In the genomic region with DNA sequence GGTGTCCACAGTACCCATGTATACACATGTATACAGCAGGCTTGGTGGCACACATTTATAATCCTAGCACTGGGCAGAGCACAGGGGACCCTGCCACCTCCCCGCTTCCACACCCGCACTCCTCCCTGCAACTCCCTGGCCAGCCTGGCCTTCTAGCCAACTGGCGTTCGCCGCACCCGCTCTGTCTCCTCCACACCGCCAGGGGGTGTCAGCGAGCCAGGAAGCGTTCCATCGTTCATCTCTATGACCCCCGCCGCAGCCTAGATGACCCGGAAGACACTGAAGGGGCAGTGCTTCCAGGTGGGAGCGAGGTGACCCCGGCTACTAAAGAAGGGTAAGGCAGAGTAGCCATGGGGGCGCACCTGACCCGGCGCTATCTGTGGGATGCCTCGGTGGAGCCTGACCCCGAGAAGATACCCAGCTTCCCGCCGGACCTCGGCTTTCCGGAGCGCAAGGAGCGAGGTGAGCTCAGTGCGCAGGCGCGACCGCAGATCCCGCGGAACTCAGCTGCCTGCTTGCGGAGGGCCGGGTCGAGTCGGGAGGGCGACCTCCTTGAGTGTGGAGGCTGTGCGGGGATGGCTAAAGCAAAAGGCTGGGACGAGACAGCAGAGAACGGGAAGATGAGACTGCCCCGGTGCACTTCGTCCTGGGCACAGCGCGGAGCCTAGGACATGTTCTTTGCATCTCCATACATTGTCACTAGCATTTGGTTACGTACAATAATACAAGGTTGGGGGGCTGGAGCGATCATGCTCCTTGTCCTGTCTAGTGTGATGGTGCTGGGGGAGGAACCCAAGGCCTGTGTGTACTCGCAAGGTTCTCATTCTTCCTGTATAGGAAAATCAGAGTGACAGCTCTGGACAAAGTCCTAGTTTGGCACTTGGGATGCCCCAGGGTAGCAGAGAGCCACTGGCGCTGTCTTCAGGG, we compare ENCODE assay signal across 8 mouse cellular contexts. TPM values are rescaled to one million over a fixed set of nuclear protein-coding genes. Genes with fewer than 3 reads are reported as not detected.
A peak's percentile ranks its signal among the peaks of the same experiment; 100 is the strongest.
DNase-seq lines count a peak whose midpoint lies in the region; ATAC-seq and TF ChIP-seq lines count a peak whose summit lies in the region.

A gene (plus strand): TSS at position 203 of the 927 bp plus-strand sequence.

- peak; percentile 99 for TF ChIP-seq CTCF in gastrocnemius, adult 2 months (IDR thresholded peaks at IDR 0.05)
- TF ChIP-seq CTCF in hindbrain, postnatal 0 days (IDR thresholded peaks at IDR 0.05; ENCODE audit: low read depth), result peak; percentile 100
- peak; percentile 99 for TF ChIP-seq CTCF in left cerebral cortex, adult 2 months (IDR thresholded peaks at IDR 0.05)

- H3K27ac ChIP-seq in gastrocnemius, adult 2 months, result peak within 1 kb of the TSS; percentile 97
- peak within 1 kb of the TSS; percentile 87 for H3K27ac ChIP-seq in hindbrain, postnatal 0 days
- H3K27ac ChIP-seq in left cerebral cortex, adult 2 months, result peak within 1 kb of the TSS; percentile 99

- WGBS in hindbrain, postnatal 0 days, result under 1% methylated on average over 48 of the region's 48 CpGs

- intact Hi-C loops in gastrocnemius, adult 2 months (cut with DNase I), result loop anchor here (5.0 kb wide), 1 partner anchor 41 kb away; a partner anchor contains a TSS
- intact Hi-C loops in left cerebral cortex, adult 2 months (cut with DNase I), result loop anchor here (5.0 kb wide), 1 partner anchor 56 kb away; no protein-coding TSS in a partner anchor

- H3K4me1 ChIP-seq in hindbrain, postnatal 0 days (ENCODE audit: insufficient read depth, low read length), result peaks cover 12% of the 10 kb centered on the region

- H3K9ac ChIP-seq in hindbrain, postnatal 0 days (replicated peaks; ENCODE audit: low read length), result peak within 1 kb of the TSS; percentile 82

- ATAC-seq in hindbrain, postnatal 0 days, result peak; percentile 91
- ATAC-seq in megakaryocyte, adult 5-6 weeks (ENCODE audit: poor library complexity, severe bottlenecking), result peak; percentile 94

- H3K36me3 ChIP-seq in hindbrain, postnatal 0 days (ENCODE audit: insufficient read depth, low read length), result peaks cover 18% of the 10 kb centered on the region; the same call in 1 of the 2 replicates

- H3K4me3 ChIP-seq in gastrocnemius, adult 2 months, result peak within 1 kb of the TSS; percentile 84
- H3K4me3 ChIP-seq in hindbrain, postnatal 0 days (ENCODE audit: low read length), result peak within 1 kb of the TSS; percentile 80
- peak within 1 kb of the TSS; percentile 76 for H3K4me3 ChIP-seq in left cerebral cortex, adult 2 months

- H3K27me3 ChIP-seq in hindbrain, postnatal 0 days (ENCODE audit: insufficient read depth, low read length), result no peaks in the 10 kb centered on the region

- H3K9me3 ChIP-seq in hindbrain, postnatal 0 days (ENCODE audit: low read length), result no peaks in the 10 kb centered on the region

- H3K4me2 ChIP-seq in hindbrain, postnatal 0 days (ENCODE audit: low read depth, low read length), result peak within 1 kb of the TSS; percentile 96

- peak; percentile 82 for DNase-seq in WW6 (ENCODE audit: low read depth, low spot score)
- DNase-seq in cerebellum, postnatal 4 days (ENCODE audit: low spot score in 2 of 2), result peak; percentile 97 to 99
- peak; percentile 97 for DNase-seq in gastrocnemius, adult 2 months
- peak; percentile 95 for DNase-seq in hindbrain, postnatal 0 days (ENCODE audit: low spot score)
- peak; percentile 94 to 97 for DNase-seq in left cerebral cortex, adult 2 months (ENCODE audit: extremely low spot score in 1 of 2, low spot score in 2 of 2)
- peak; percentile 97 to 98 for DNase-seq in right cerebral cortex, adult 2 months (ENCODE audit: low spot score in 2 of 2)
- DNase-seq in urinary bladder, postnatal 14 days (ENCODE audit: low spot score), result peak; percentile 95

RNA-seq across cellular contexts. Expression of the gene that starts here (rescaled TPM):
- total RNA-seq in gastrocnemius, adult 2 months (2021), result 100 to 1,000 TPM; 282 to 397 TPM
- total RNA-seq in hindbrain, postnatal 0 days (2014; rRNA removed), result 124 and 186 TPM in 2 replicates
- polyA plus RNA-seq in hindbrain, postnatal 0 days (2015; fragmentation: Nextera tagmentation; extraction: Ambion mirVana), result 436 and 442 TPM in 2 replicates
- 100 to 1,000 TPM; 144 to 147 TPM for total RNA-seq in left cerebral cortex, adult 2 months (2021)
- total RNA-seq in megakaryocyte, adult 5-6 weeks (2015), result 132 and 161 TPM in 2 replicates
- total RNA-seq in megakaryocyte, adult 5-6 weeks (2017), result 205 and 227 TPM in 2 replicates

Comparison
In these comparisons a context has a peak if more than half of its experiments do, and no peak if none do; other contexts are left out.
1. Peak in every context shown above with its lines: DNase-seq, ATAC-seq, H3K4me3 ChIP-seq and H3K27ac ChIP-seq.